In the genomic region with DNA sequence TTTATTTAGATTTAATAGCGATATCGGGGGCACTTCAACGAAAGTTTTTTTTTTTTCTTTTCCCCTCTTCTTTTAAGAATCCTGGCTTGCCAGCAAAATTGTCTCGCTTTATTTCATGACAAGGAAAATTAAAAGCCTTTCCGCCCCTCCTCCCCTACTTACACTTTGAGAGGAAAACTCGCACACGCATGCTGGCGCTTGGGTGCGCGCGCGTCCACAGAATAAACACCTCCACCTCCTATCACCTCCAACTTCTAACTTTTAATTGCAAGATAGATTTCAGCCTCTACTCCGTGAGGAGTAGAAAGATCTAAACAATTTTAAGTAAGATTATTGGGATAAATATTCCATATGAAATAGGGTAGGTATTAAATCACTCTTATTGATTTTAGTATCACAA, we compare ENCODE assay signal across 8 mouse cellular contexts. TPM values are rescaled to one million over a fixed set of nuclear protein-coding genes. Genes with fewer than 3 reads are reported as not detected.
A peak's percentile ranks its signal among the peaks of the same experiment; 100 is the strongest.
DNase-seq lines count a peak whose midpoint lies in the region; ATAC-seq and TF ChIP-seq lines count a peak whose summit lies in the region.

No protein-coding gene starts in this region.

- peak overlapping the region; percentile 99 for H3K4me2 ChIP-seq in hindbrain, embryonic 13.5 days
- peak overlapping the region; percentile 100 for H3K4me2 ChIP-seq in midbrain, embryonic 13.5 days (replicated peaks)

- peaks cover 21% of the 10 kb centered on the region for H3K27me3 ChIP-seq in hindbrain, embryonic 13.5 days
- H3K27me3 ChIP-seq in midbrain, embryonic 13.5 days, result peaks cover 13% of the 10 kb centered on the region; the same call in 1 of the 2 replicates

- H3K27ac ChIP-seq in gastrocnemius, adult 2 months, result peak overlapping the region; percentile 92
- peak overlapping the region; percentile 96 for H3K27ac ChIP-seq in hindbrain, embryonic 13.5 days
- peak overlapping the region; percentile 97 for H3K27ac ChIP-seq in midbrain, embryonic 13.5 days

- no peak for DNase-seq in gastrocnemius, adult 2 months
- no peak for DNase-seq in gastrocnemius, postnatal 36 days
- DNase-seq in brain, embryonic 14.5 days (ENCODE audit: low read depth), result peak; percentile 89
- DNase-seq in urinary bladder, adult 18-20 months (ENCODE audit: low spot score in 2 of 2), result no peak
- DNase-seq in T-cell, adult 2 months (ENCODE audit: low spot score), result no peak

- no peak for ATAC-seq in hindbrain, embryonic 13.5 days (ENCODE audit: low FRiP score)
- ATAC-seq in midbrain, embryonic 13.5 days, result no peak
- no peak for ATAC-seq in megakaryocyte-erythroid progenitor cell, adult 5-6 weeks (replicated peaks; ENCODE audit: low FRiP score, low TSS enrichment, poor library complexity, severe bottlenecking)

- WGBS in hindbrain, embryonic 13.5 days, result under 1% methylated on average over 13 of the region's 13 CpGs
- WGBS in midbrain, embryonic 13.5 days, result under 1% methylated on average over 13 of the region's 13 CpGs

- peak overlapping the region; percentile 100 for H3K9ac ChIP-seq in hindbrain, embryonic 13.5 days
- peak overlapping the region; percentile 80 for H3K9ac ChIP-seq in midbrain, embryonic 13.5 days (replicated peaks)

- TF ChIP-seq POLR2A in brain, embryonic 14.5 days (IDR thresholded peaks at IDR 0.05; ENCODE audit: borderline replicate concordance, extremely low read depth, insufficient read depth, insufficient read length, poor library complexity, severe bottlenecking), result no peak

- TF ChIP-seq CTCF in gastrocnemius, adult 2 months (IDR thresholded peaks at IDR 0.05), result peak; percentile 34
- TF ChIP-seq CTCF in brain, embryonic 14.5 days (IDR thresholded peaks at IDR 0.05; ENCODE audit: borderline replicate concordance, extremely low read depth, insufficient read depth, insufficient read length), result 0 out of 2 replicates have a peak, but pooled peaks have one; percentile 16

- intact Hi-C loops in gastrocnemius, adult 2 months (cut with DNase I), result loop anchor here (5.0 kb wide), 1 partner anchor 386 kb away; no protein-coding TSS in a partner anchor
- intact Hi-C loops in gastrocnemius, postnatal 36 days (cut with DNase I), result loop anchor here (5.0 kb wide), 1 partner anchor 386 kb away; no protein-coding TSS in a partner anchor

- no peaks in the 10 kb centered on the region for H3K9me3 ChIP-seq in hindbrain, embryonic 13.5 days
- no peaks in the 10 kb centered on the region for H3K9me3 ChIP-seq in midbrain, embryonic 13.5 days

- peaks cover 24% of the 10 kb centered on the region for H3K36me3 ChIP-seq in hindbrain, embryonic 13.5 days
- H3K36me3 ChIP-seq in midbrain, embryonic 13.5 days, result peaks cover 26% of the 10 kb centered on the region

- peaks cover 62% of the 10 kb centered on the region for H3K4me1 ChIP-seq in hindbrain, embryonic 13.5 days (replicated peaks)
- peaks cover 57% of the 10 kb centered on the region for H3K4me1 ChIP-seq in midbrain, embryonic 13.5 days (replicated peaks)

- H3K4me3 ChIP-seq in gastrocnemius, adult 2 months, result peak overlapping the region; percentile 98
- H3K4me3 ChIP-seq in hindbrain, embryonic 13.5 days, result peak overlapping the region; percentile 93
- H3K4me3 ChIP-seq in midbrain, embryonic 13.5 days (replicated peaks), result peak overlapping the region; percentile 97

RNA-seq across cellular contexts. Expression of gene Mn1, which starts 1.1 kb away (rescaled TPM):
- 10 to 100 TPM; 43.9 to 85.9 TPM for total RNA-seq in gastrocnemius, adult 2 months (2021)
- total RNA-seq in gastrocnemius, postnatal 36 days (2021), result 10 to 100 TPM; 54.9 to 67.2 TPM
- 46.8 and 54.3 TPM in 2 replicates for polyA plus RNA-seq in brain, embryonic 14.5 days (2012; rRNA removed)
- 46.7 and 49.2 TPM in 2 replicates for polyA plus RNA-seq in hindbrain, embryonic 13.5 days (2015; fragmentation: Nextera tagmentation; extraction: Ambion mirVana)
- 60.2 and 73.1 TPM in 2 replicates for polyA plus RNA-seq in midbrain, embryonic 13.5 days (2015; fragmentation: Nextera tagmentation; extraction: Ambion mirVana)
- total RNA-seq in megakaryocyte-erythroid progenitor cell, adult 5-6 weeks (2014; fragmentation: Nextera tagmentation), result 0.25 and 0.66 TPM in 2 replicates
- total RNA-seq in megakaryocyte-erythroid progenitor cell, adult 5-6 weeks (2017), result 0.72 and 0.94 TPM in 2 replicates

Comparison
In these comparisons a context has a peak if more than half of its experiments do, and no peak if none do; other contexts are left out.
1. RNA of gene Mn1, which starts 1.1 kb away (total RNA-seq): 43.9 to 85.9 TPM in gastrocnemius, adult 2 months and 54.9 to 67.2 TPM in gastrocnemius, postnatal 36 days; 0.25 to 0.94 TPM in megakaryocyte-erythroid progenitor cell, adult 5-6 weeks; every median in the first group is over 10 times any median in the second.
2. Peak in every context shown above with its lines, with median percentiles within 50 percentile points of each other: H3K27ac ChIP-seq and H3K4me3 ChIP-seq.